Mouse (Mus musculus) lung, adult 2 months (tissue): ENCODE results near the gene Plrg1.

Source experiments
- CTCF ChIP-seq: fragments of 200-500 bp; IDR thresholded peaks from 2 replicates; pipeline ENCODE4 v1.5.1; 2011; ENCODE audit warnings: mild to moderate bottlenecking, low read length, control low read depth; ENCODE audit not compliant: insufficient read depth
- POLR2A ChIP-seq: fragments of 200-500 bp; IDR thresholded peaks from 2 replicates; pipeline ENCODE4 v1.6.1; 2011; ENCODE audit warnings: low read depth, mild to moderate bottlenecking, control low read depth, low read length, borderline replicate concordance; ENCODE audit errors: extremely low read depth

DNA sequence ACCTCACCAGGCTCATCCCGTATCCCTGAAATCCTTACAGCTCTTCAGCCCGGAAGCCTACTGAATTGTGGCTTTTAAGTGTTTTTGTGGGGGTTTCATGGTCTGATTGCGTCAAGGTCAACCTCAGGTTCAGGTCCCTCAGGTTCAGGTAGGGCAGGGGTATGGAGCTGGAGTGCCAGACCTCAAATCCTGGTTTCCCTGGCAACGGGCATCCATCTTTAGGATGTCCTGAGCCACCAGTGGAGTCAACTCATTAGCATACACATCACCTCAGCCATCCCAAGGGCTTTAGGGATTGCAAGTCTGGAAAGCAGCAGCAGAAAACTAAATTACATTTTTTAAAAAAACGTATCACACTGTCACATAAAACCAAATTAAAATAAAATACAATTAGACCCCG, 44.3 kb downstream of the Plrg1 start:
- TF ChIP-seq CTCF = no peak
- TF ChIP-seq POLR2A = no peak
